Mouse (Mus musculus) small intestine, adult 2 months (tissue): ENCODE measurements around the gene Fam129a.
"Not testable (repeated sequence)": the region's sequence is repeated elsewhere in the genome, so short reads cannot be mapped to it uniquely, and the experiment has no call there.

Experiments used
- CTCF ChIP-seq: fragments of 200-500 bp; IDR thresholded peaks from 2 replicates; pipeline ENCODE4 v1.5.1; 2012; ENCODE audit warnings: low read depth, mild to moderate bottlenecking, control low read depth, inconsistent platforms, low read length, moderate library complexity, mixed read lengths; ENCODE audit not compliant: insufficient replicate concordance, insufficient read length; ENCODE audit errors: extremely low read depth
- POLR2A ChIP-seq: fragments of 200-500 bp; IDR thresholded peaks from 2 replicates; pipeline ENCODE4 v1.6.1; 2012; ENCODE audit warnings: low read depth, mild to moderate bottlenecking, control low read depth, inconsistent platforms, low read length, moderate library complexity

DNA sequence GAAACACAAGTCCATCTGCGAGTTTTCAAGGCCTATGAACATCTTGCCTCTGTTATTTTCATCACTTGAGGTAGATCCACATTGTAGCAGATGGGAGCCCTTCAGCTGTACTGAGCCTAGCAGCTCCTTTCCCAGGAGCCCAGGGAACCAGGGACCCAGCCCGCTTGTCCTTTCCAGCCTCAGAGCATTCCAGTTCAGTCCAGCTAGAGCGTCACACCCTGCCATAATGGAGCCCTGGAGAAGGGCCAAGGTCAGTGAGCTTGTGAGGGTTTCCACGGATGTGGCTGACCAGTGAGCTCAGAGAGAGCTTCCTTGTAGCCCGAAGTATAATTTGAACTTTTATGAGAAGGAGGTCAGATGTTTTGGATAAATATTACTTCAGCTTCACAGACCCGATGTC lies 121.9 kb downstream of the Fam129a start:
- TF ChIP-seq POLR2A, CTCF: not testable (repeated sequence)
